Mouse (Mus musculus) forebrain, embryonic 14.5 days (tissue): ENCODE data around the gene St7. TPM values are rescaled to one million over a fixed set of nuclear protein-coding genes. Genes with fewer than 3 reads are reported as not detected.
A peak's percentile ranks its signal among the peaks of the same experiment; 100 is the strongest.

Experiments
- ATAC-seq: fragments of 200-750 bp; cut with Nextera tagmentation; 2 replicates; pipeline ENCODE4 v1.8.0; 2017; ENCODE audit warnings: mild to moderate bottlenecking, moderate library complexity
- DNase-seq: peaks from one replicate; pipeline ENCODE4 v3.0.0-alpha.2; 2015; ENCODE audit warnings: low spot score
- H3K27ac ChIP-seq: fragments of 300-500 bp; sonication (generic); 2 replicates; pipeline ENCODE4 v1.5.1; 2014; ENCODE audit warnings: low read depth, mild to moderate bottlenecking, control low read depth, low read length, moderate library complexity
- H3K27me3 ChIP-seq: fragments of 300-500 bp; sonication (generic); replicated peaks from 2 replicates; pipeline ENCODE4 v1.6.1; 2014; ENCODE audit warnings: low read length, control low read depth, mixed read lengths; ENCODE audit not compliant: control insufficient read depth, insufficient read depth
- H3K36me3 ChIP-seq: fragments of 300-500 bp; sonication (generic); 2 replicates; pipeline ENCODE4 v1.6.1; 2014; ENCODE audit warnings: low read length, control low read depth; ENCODE audit not compliant: control insufficient read depth, insufficient read depth
- H3K4me1 ChIP-seq: fragments of 300-500 bp; sonication (generic); 2 replicates; pipeline ENCODE4 v1.6.1; 2014; ENCODE audit warnings: antibody characterized with exemption, low read length, control low read depth; ENCODE audit not compliant: control insufficient read depth, insufficient read depth
- H3K4me2 ChIP-seq: fragments of 300-500 bp; sonication (generic); 2 replicates; pipeline ENCODE4 v1.6.1; 2014; ENCODE audit warnings: mild to moderate bottlenecking, control low read depth, low read length
- H3K4me3 ChIP-seq: fragments of 300-500 bp; sonication (generic); 2 replicates; pipeline ENCODE4 v1.5.1; 2014; ENCODE audit warnings: low read depth, low read length, control low read depth
- H3K9ac ChIP-seq: fragments of 300-500 bp; sonication (generic); 2 replicates; pipeline ENCODE4 v1.6.1; 2014; ENCODE audit warnings: mild to moderate bottlenecking, low read length, control low read depth, moderate library complexity
- H3K9me3 ChIP-seq: fragments of 300-500 bp; sonication (generic); replicated peaks from 2 replicates; pipeline ENCODE4 v1.6.1; 2016; ENCODE audit warnings: low read length, control low read depth, mixed read lengths; ENCODE audit not compliant: control insufficient read depth
- WGBS: fragments of 180-500 bp; shearing (Covaris S2); extraction: QIAGEN DNeasy Blood & Tissue Kit; methylation state at CpG from one replicate; pipeline ENCODE4 v1.1.7; 2014; 5-methylcytosine and 5-hydroxymethylcytosine counted together
- polyA plus RNA-seq: library from polyadenylated mRNA; unstranded; fragments of >200 nt; fragmentation: Nextera tagmentation; extraction: Ambion mirVana; gene quantifications from 2 replicates; pipeline ENCODE4 v1.2.1, GENCODE M21; 2014

Gene St7
- polyA plus RNA-seq, 1 experiment from 2014 or later: 55.2 TPM

DNA sequence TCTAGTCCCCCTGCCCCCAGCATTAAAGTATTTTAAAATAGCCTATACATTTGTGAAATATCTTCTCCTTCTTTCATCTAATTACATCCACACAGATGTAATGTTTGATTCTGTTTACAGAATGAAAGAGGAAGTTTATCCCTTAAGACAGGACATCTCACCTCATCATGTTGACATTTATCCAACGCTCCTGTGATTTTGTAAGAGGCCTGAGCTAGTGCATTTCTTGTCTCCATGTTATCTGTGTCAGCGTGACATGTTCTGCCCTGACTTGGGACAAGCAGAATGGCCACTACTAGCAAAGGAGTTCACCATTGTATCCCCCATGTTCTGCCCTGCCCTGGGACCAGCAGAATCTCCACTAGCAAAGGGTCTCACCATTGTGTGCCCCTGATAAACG, 270.7 kb downstream of the St7 start:
- Histone ChIP-seq H3K27me3 (no peaks in the 10 kb centered on the region), H3K9ac (no peak overlapping the region), H3K4me3 (no peak overlapping the region), H3K4me2 (no peak overlapping the region), H3K27ac (no peak overlapping the region), H3K9me3 (no peaks in the 10 kb centered on the region), H3K4me1 (no peaks in the 10 kb centered on the region), H3K36me3 (no peaks in the 10 kb centered on the region)
- no peak for ATAC-seq
- WGBS: 66% methylated on average over 3 of the region's 3 CpGs
- no peak for DNase-seq

DNA sequence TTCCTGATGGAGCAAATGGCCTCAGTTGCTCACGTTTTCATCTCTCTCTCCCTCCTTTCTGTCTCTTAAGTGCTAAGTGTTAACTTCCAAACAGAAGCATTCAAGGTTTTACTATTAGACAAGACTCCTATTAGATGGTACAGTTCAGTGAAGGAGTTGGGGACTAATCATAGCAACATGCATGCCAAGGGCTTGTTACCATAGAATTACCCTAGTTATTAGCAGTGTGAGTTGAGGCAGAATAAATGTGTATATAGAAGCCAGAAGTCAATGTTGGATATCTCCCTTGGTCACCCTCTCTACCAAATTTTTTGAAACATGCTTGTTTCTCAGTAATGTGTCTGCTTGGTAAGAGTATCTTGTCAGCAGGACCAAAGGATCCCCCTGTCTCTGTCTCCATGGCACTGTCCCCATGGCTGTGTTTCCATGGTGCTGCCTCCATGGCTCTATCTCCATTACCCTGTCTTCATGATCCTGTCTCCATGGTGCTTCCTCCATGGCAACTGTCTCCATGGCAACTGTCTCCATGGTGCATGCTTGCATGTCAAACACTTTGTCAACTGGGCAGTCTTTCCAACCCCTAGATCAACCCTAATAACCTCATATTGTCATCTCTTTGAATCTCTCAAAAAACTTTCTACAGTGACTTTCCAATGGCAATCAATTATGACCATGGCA, 275.9 kb downstream of the St7 start:
- WGBS: 75% methylated on average over 1 of the region's 1 CpGs
- no peak overlapping the region for H3K4me2 ChIP-seq
- no peaks in the 10 kb centered on the region for H3K27me3 ChIP-seq
- H3K4me1 ChIP-seq: no peaks in the 10 kb centered on the region
- ATAC-seq: peak; percentile 72; the same call in 1 of the 2 replicates
- H3K9me3 ChIP-seq: no peaks in the 10 kb centered on the region
- H3K36me3 ChIP-seq: no peaks in the 10 kb centered on the region
- no peak overlapping the region for H3K4me3 ChIP-seq
- no peak overlapping the region for H3K27ac ChIP-seq
- peak; percentile 48 for DNase-seq
- H3K9ac ChIP-seq: no peak overlapping the region

DNA sequence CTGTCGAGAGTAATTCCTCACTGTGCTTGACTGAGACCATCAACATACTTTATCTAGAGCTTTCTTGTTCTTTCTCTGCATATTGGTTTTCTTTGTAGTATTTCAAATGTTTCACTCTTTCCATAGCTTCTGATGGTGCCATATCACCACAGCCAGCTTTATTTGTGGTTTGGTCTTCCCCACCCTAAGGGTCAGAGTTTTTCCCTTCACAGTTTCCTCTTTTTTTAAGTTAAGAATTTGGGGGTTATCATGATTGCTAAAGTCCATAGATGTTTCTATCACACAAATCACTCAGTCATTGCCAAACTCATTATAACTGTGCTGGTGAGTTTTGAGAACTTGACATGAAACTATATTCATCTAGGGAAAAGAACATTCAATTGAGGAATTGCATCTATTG, 277.1 kb downstream of the St7 start:
- DNase-seq (no peak), ATAC-seq (no peak)
- Histone ChIP-seq H3K9me3 (no peaks in the 10 kb centered on the region), H3K4me3 (no peak overlapping the region), H3K4me2 (no peak overlapping the region), H3K27me3 (no peaks in the 10 kb centered on the region), H3K27ac (no peak overlapping the region), H3K9ac (no peak overlapping the region), H3K36me3 (no peaks in the 10 kb centered on the region), H3K4me1 (no peaks in the 10 kb centered on the region)
- WGBS: 95% methylated on average over 1 of the region's 1 CpGs

DNA sequence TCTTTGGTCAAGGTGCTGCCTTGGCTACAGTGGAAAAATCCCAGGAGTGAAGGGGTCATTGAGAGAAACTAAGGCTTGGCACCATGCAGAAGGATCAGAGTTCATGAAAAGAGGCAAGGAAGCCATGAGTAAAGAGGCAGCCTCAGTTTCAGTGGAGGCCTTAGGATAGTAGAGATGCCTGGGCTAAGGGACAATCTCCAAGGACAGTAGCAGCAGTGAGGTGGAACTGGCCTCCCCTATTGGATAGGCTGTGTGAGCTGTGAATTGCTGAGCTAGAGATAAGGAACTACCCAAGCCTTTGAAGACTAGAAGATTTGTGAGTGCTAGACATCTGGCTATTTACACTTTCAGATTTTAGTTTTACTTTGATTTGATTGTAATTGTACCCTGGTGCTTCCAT, 278.7 kb downstream of the St7 start:
- Histone ChIP-seq H3K4me2 (no peak overlapping the region), H3K27ac (no peak overlapping the region), H3K36me3 (no peaks in the 10 kb centered on the region), H3K4me1 (no peaks in the 10 kb centered on the region), H3K9me3 (no peaks in the 10 kb centered on the region), H3K4me3 (no peak overlapping the region), H3K9ac (no peak overlapping the region), H3K27me3 (no peaks in the 10 kb centered on the region)
- ATAC-seq (no peak), DNase-seq (no peak)

DNA sequence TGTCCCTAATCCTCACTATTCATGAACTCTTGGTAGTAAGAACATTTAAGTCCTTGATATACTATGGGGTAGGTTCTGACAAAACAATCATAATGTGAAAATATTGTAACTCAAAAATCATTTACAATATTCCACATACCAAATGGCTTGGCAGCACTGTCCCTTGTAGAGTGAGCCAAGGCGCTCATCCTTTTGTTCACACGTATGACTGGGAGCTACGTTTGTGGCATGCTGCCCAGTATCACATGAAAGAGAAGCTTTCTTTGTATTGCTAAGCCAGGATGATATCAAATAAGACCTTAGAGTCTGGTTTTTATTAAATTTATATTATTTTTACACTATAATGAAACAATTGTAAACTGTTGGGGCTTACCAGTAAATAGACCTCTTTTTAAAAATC, 281.7 kb downstream of the St7 start:
- DNase-seq: peak; percentile 60
- ATAC-seq: peak; percentile 34; the same call in 1 of the 2 replicates
- 60% methylated on average over 3 of the region's 3 CpGs for WGBS

DNA sequence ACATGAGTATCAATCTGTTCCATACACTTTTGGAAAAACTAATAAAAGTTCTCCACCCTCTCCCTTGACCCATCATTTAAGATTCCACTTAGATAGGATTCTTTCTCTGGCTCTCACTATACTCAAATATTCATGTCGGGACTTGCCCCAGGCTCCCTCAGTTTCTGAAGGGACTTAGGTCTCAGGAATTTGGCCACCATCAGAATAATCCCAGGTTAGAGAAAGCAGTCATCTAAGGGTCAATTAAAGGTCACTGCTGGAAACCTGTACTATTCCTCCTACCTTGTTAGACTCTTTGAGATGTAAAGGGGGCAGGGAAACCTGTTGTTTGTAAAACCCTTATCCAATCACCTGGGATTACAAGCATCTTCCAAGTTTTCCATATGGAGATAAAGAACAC, 284.4 kb downstream of the St7 start:
- Histone ChIP-seq H3K9me3 (no peaks in the 10 kb centered on the region), H3K27ac (no peak overlapping the region), H3K27me3 (no peaks in the 10 kb centered on the region), H3K9ac (no peak overlapping the region), H3K36me3 (no peaks in the 10 kb centered on the region), H3K4me2 (no peak overlapping the region), H3K4me3 (no peak overlapping the region), H3K4me1 (no peaks in the 10 kb centered on the region)
- DNase-seq (no peak), ATAC-seq (no peak)
- WGBS: 45% methylated on average over 1 of the region's 1 CpGs

More for the DNA sequence above, 281.7 kb downstream of the St7 start:
- Histone ChIP-seq H3K36me3 (no peaks in the 10 kb centered on the region), H3K27me3 (no peaks in the 10 kb centered on the region), H3K9ac (no peak overlapping the region), H3K4me2 (no peak overlapping the region), H3K4me3 (no peak overlapping the region), H3K4me1 (no peaks in the 10 kb centered on the region), H3K9me3 (no peaks in the 10 kb centered on the region), H3K27ac (no peak overlapping the region)

DNA sequence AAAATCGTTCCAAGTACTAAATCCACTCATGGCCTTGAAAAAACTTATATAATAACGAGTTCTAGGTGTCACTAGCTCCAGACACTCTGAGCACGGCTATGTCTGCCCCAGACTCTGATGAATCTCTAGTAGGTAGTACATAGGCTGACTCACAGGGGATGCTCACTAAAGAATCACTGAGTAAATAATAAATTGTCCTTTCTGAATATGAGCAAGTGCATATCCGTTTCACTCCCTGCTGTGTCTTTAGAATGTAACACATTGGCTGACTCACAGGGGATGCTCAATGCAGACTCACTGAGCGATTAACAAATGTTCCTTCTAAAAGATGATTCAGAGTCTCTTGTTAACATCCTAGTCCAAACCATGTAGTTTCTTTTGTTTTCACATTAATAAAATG, 285.6 kb downstream of the St7 start:
- no peak for ATAC-seq

DNA sequence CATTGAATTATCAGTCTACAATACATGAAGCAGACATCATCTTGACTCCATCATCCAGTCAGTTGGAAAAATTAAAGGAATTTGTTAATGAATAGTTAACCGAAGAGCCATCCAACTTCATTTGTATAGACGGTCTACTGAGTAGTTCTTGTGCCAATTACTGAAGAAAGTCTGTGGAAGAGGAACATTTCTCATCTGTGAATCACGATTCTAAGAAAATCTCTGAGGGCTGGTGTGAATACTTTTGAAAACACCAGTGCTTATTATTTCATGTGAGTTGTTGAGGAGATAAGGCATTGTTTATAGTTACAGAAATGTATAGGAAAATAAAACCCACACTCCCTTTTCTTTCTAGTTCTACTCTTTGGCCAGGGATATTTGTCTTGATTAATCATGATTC, 286.1 kb downstream of the St7 start:
- no peaks in the 10 kb centered on the region for H3K36me3 ChIP-seq
- no peak overlapping the region for H3K27ac ChIP-seq
- H3K4me1 ChIP-seq: no peaks in the 10 kb centered on the region
- WGBS: 72% methylated on average over 3 of the region's 3 CpGs
- DNase-seq (no peak), ATAC-seq (no peak)
- H3K4me3 ChIP-seq: no peak overlapping the region
- H3K9ac ChIP-seq: no peak overlapping the region
- no peaks in the 10 kb centered on the region for H3K9me3 ChIP-seq
- no peaks in the 10 kb centered on the region for H3K27me3 ChIP-seq
- no peak overlapping the region for H3K4me2 ChIP-seq

More for the DNA sequence above, 285.6 kb downstream of the St7 start:
- H3K36me3 ChIP-seq: no peaks in the 10 kb centered on the region
- no peak overlapping the region for H3K27ac ChIP-seq
- H3K9me3 ChIP-seq: no peaks in the 10 kb centered on the region
- H3K9ac ChIP-seq: no peak overlapping the region
- no peak overlapping the region for H3K4me3 ChIP-seq
- no peaks in the 10 kb centered on the region for H3K27me3 ChIP-seq
- no peak for DNase-seq
- no peak overlapping the region for H3K4me2 ChIP-seq
- no peaks in the 10 kb centered on the region for H3K4me1 ChIP-seq
- 74% methylated on average over 5 of the region's 5 CpGs for WGBS

DNA sequence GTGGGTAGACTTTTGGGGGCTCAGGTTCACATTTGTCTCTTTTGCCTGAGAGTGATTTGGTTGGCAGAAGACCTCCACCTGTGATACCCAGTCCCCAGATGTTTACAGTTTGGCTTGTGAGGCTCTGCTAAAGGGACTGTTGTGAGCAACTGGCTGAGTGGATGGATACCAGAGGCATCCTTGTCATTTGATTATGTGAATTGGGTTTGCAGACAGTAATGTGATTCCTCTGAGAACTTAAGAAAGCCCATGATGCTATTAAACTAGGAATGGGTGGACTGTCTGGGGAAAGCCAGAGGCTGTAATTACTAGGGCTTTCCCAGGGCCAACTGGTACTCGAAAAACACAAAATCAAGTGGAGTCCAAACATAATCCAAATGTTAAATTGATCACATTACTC, 286.6 kb downstream of the St7 start:
- no peaks in the 10 kb centered on the region for H3K27me3 ChIP-seq
- H3K9me3 ChIP-seq: no peaks in the 10 kb centered on the region
- no peak overlapping the region for H3K9ac ChIP-seq
- DNase-seq (no peak), ATAC-seq (no peak)
- H3K4me1 ChIP-seq: no peaks in the 10 kb centered on the region
- H3K27ac ChIP-seq: no peak overlapping the region
- H3K36me3 ChIP-seq: no peaks in the 10 kb centered on the region
- H3K4me2 ChIP-seq: no peak overlapping the region
- WGBS: 91% methylated on average over 1 of the region's 1 CpGs
- H3K4me3 ChIP-seq: no peak overlapping the region
